Mouse (Mus musculus): Measurements from ENCODE around the gene Spin1. TPM values are rescaled to one million over a fixed set of nuclear protein-coding genes. Genes with fewer than 3 reads are reported as not detected.
A peak's percentile ranks its signal among the peaks of the same experiment; 100 is the strongest.
"Not testable (repeated sequence)": the region's sequence is repeated elsewhere in the genome, so short reads cannot be mapped to it uniquely, and the experiment has no call there.

Gene Spin1
- polyA plus RNA-seq, 1 experiment from 2014 or later, result 94.0 TPM

DNA sequence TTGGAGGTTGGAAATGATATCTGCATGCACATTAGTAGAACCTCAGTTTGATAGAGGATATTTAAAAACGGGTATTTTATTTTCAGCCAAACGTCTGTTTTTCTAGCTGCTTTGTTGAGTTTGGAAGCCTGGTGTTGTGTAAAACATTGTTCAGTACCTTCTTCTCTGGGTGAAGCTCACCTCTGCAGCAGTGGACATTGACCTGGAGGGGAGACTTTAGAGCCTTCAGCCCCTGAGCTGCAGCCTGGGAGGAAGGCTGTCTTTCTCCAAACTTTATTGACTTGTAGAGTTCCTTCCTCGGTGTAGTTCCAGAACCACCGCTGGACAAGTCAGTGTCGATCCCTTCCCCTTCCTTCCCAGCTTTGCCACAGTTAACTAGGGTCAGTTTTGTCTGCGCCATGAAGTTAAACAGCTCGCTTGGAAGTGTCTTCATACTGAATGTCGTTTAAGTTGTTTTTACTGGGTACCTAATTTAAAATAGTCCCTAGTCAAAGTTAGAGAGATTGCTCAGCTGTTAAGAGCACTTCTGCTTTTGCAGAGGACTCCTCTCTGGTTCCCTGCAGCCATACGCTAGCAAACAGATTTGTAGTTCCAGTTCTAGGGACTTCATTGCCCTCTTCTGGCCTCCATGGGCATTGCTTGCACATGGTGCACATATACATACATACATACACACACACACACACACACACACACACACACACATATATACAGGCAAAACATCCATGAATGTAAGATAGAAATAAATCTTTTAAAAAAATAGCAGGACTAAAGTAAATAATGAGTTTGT, 3.4 kb downstream of the Spin1 start:
- Histone ChIP-seq H3K4me3 (ENCODE audit: low read length) (no peak overlapping the region), H3K27ac (ENCODE audit: low read length) (0 out of 2 replicates have a peak overlapping the region, but pooled peaks have one; percentile 62), H3K27me3 (ENCODE audit: insufficient read depth, low read length) (no peaks in the 10 kb centered on the region), H3K4me2 (replicated peaks; ENCODE audit: low read depth, low read length) (no peak overlapping the region), H3K36me3 (ENCODE audit: insufficient read depth, low read length) (peaks cover 14% of the 10 kb centered on the region), H3K9me3 (ENCODE audit: low read length) (peaks cover 11% of the 10 kb centered on the region), H3K4me1 (ENCODE audit: insufficient read depth, low read length) (peaks cover 23% of the 10 kb centered on the region), H3K9ac (replicated peaks; ENCODE audit: low read length) (no peak overlapping the region)
- WGBS, result 95% methylated on average over 9 of the region's 9 CpGs
- ATAC-seq (ENCODE audit: low FRiP score, low TSS enrichment), result no peak

DNA sequence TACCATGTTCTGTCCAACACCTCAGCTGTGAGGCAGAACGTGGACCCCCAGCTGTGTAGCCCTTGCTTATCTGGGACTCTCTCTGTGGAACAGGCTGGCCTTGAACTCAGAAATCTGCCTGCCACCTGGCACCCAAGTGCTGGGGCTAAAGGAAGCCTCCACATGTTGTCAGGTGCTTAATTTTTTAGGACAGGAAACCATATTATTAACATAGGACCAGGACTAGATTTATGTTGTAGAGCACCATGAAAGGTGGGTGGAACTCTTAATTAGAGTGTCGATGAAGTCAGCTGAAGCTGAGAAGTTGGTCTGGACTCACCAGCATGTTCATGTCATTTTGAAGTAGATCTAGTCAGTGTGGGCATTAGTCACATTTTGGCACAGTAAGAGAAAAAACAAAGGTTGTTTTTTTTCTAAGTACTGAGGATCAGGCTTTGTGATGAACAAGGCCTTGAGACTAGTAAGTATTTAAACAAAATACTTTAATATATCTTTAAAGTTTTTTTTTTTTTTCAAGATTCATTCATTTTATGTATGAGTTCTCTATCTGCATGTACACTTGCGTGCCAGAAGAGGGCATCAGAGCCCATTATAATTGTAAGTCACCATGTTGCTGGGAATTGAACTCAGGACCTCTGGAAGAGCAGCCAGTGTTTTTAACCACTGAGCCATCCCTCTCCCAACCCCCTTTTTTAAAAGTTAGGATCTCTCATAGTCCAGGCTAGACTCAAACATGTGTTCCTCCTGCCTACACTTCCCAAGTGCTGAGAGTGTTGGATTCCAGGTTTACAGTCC, 5.4 kb downstream of the Spin1 start:
- Histone ChIP-seq H3K9ac (replicated peaks; ENCODE audit: low read length) (no peak overlapping the region), H3K9me3 (ENCODE audit: low read length) (peaks cover 26% of the 10 kb centered on the region), H3K27me3 (ENCODE audit: insufficient read depth, low read length) (no peaks in the 10 kb centered on the region), H3K27ac (ENCODE audit: low read length) (no peak overlapping the region), H3K4me1 (ENCODE audit: insufficient read depth, low read length) (peaks cover 17% of the 10 kb centered on the region), H3K4me2 (replicated peaks; ENCODE audit: low read depth, low read length) (no peak overlapping the region), H3K4me3 (ENCODE audit: low read length) (no peak overlapping the region), H3K36me3 (ENCODE audit: insufficient read depth, low read length) (peaks cover 21% of the 10 kb centered on the region)
- 91% methylated on average over 3 of the region's 3 CpGs for WGBS
- ATAC-seq (ENCODE audit: low FRiP score, low TSS enrichment), result no peak

DNA sequence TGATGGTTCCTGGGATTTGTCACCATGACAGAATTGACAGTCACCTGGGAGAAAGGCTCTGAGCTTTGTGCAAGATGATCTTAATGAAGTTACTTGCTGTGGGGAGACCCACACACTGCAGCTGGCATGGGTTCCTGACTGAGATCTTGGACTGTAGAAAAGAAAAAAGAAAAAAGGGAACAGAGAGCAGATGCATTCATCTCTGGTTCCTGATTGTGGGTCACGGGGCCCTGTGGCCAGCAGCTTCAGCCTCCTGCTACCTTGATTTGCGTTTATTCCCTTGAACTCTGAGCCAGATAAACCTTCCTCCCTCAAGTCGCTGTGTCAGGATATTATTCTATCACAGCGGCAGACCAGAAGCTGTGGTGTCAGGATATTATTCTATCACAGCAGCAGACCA, 6.1 kb downstream of the Spin1 start:
- H3K4me1 ChIP-seq (ENCODE audit: insufficient read depth, low read length), result peaks cover 17% of the 10 kb centered on the region
- no peaks in the 10 kb centered on the region for H3K27me3 ChIP-seq (ENCODE audit: insufficient read depth, low read length)
- WGBS, result 69% methylated on average over 4 of the region's 4 CpGs
- peaks cover 30% of the 10 kb centered on the region for H3K9me3 ChIP-seq (ENCODE audit: low read length)
- no peak overlapping the region for H3K27ac ChIP-seq (ENCODE audit: low read length)
- no peak overlapping the region for H3K4me2 ChIP-seq (replicated peaks; ENCODE audit: low read depth, low read length)
- peaks cover 24% of the 10 kb centered on the region for H3K36me3 ChIP-seq (ENCODE audit: insufficient read depth, low read length)
- no peak overlapping the region for H3K4me3 ChIP-seq (ENCODE audit: low read length)
- no peak overlapping the region for H3K9ac ChIP-seq (replicated peaks; ENCODE audit: low read length)
- no peak for ATAC-seq (ENCODE audit: low FRiP score, low TSS enrichment)

DNA sequence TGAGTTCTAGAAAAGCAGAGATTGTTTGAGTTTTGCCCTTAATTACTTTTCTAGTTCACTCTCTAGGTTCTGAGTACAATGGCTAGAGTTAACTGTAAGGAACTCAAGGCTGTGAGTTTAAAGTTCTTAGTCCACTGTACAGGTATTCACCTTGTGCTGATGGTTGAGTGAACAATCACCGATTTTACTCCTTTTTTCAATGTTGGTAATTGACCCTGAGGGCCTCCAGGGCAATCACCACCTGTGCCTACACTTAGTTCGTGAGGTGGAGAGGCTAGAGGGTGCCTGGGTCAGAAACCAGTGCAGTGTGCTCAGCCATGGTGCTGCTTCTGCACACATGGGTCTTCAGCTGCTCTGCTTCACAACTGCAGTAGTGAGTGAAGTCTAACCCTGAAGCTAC, 8.8 kb downstream of the Spin1 start:
- peaks cover 41% of the 10 kb centered on the region for H3K9me3 ChIP-seq (ENCODE audit: low read length)
- 76% methylated on average over 2 of the region's 2 CpGs for WGBS
- no peaks in the 10 kb centered on the region for H3K27me3 ChIP-seq (ENCODE audit: insufficient read depth, low read length)
- H3K4me1 ChIP-seq (ENCODE audit: insufficient read depth, low read length), result no peaks in the 10 kb centered on the region; the same call in 1 of the 2 replicates
- H3K4me3 ChIP-seq (ENCODE audit: low read length), result no peak overlapping the region
- H3K36me3 ChIP-seq (ENCODE audit: insufficient read depth, low read length), result peaks cover 31% of the 10 kb centered on the region
- no peak overlapping the region for H3K4me2 ChIP-seq (replicated peaks; ENCODE audit: low read depth, low read length)
- no peak overlapping the region for H3K27ac ChIP-seq (ENCODE audit: low read length)
- ATAC-seq (ENCODE audit: low FRiP score, low TSS enrichment), result no peak
- no peak overlapping the region for H3K9ac ChIP-seq (replicated peaks; ENCODE audit: low read length)

DNA sequence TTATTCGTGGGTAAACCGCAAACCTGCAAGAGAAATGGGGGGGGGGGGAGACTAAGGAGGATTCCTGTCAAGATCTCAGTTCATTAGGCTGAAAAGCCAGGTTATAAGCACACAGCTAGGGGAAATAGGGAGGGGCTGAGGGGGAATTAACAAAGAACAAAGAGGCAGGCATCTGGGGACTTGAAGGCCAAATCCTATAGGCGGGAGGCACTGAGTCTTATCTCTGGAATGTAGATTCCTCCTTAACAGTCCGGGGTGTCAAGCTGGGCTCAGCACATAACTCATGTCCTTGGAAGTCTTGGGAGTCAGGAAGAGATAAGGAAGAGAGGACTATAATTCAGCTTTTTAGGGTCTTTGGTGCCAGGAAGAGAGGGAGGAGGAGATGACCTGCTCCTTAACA, 13.7 kb downstream of the Spin1 start:
- not testable (repeated sequence) for ATAC-seq (ENCODE audit: low FRiP score, low TSS enrichment); H3K9ac ChIP-seq (replicated peaks; ENCODE audit: low read length); H3K27me3 ChIP-seq (ENCODE audit: insufficient read depth, low read length); H3K4me3 ChIP-seq (ENCODE audit: low read length); H3K4me2 ChIP-seq (replicated peaks; ENCODE audit: low read depth, low read length); H3K27ac ChIP-seq (ENCODE audit: low read length)
- Histone ChIP-seq H3K4me1 (ENCODE audit: insufficient read depth, low read length) (peaks cover 11% of the 10 kb centered on the region; the same call in 1 of the 2 replicates), H3K9me3 (ENCODE audit: low read length) (peaks cover 36% of the 10 kb centered on the region), H3K36me3 (ENCODE audit: insufficient read depth, low read length) (peaks cover 27% of the 10 kb centered on the region)
- 71% methylated on average over 4 of the region's 4 CpGs for WGBS

DNA sequence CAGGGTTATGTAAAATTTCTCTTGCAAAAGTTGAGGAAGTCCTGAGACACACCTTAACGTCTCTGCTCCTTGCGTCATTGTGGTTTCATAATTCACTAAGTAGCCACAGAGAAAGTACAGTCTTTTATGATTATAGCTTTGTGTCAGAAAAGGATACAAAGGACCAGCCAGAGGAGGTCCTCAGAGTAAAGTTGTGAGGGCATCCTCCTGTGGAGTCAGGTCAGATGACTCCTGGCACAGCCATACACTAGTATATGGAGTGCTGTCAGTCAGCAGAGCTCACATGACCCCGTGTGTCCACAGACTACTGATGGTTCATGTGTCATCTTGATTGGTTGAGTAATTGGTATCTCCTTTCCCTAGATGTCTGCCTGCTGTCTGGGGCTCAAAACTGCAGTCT, 15.1 kb downstream of the Spin1 start:
- Histone ChIP-seq H3K9me3 (ENCODE audit: low read length) (peaks cover 24% of the 10 kb centered on the region), H3K9ac (replicated peaks; ENCODE audit: low read length) (no peak overlapping the region), H3K4me3 (ENCODE audit: low read length) (no peak overlapping the region), H3K4me1 (ENCODE audit: insufficient read depth, low read length) (peaks cover 24% of the 10 kb centered on the region), H3K4me2 (replicated peaks; ENCODE audit: low read depth, low read length) (no peak overlapping the region), H3K27me3 (ENCODE audit: insufficient read depth, low read length) (no peaks in the 10 kb centered on the region), H3K36me3 (ENCODE audit: insufficient read depth, low read length) (peaks cover 24% of the 10 kb centered on the region), H3K27ac (ENCODE audit: low read length) (no peak overlapping the region)
- 72% methylated on average over 3 of the region's 3 CpGs for WGBS
- no peak for ATAC-seq (ENCODE audit: low FRiP score, low TSS enrichment)

DNA sequence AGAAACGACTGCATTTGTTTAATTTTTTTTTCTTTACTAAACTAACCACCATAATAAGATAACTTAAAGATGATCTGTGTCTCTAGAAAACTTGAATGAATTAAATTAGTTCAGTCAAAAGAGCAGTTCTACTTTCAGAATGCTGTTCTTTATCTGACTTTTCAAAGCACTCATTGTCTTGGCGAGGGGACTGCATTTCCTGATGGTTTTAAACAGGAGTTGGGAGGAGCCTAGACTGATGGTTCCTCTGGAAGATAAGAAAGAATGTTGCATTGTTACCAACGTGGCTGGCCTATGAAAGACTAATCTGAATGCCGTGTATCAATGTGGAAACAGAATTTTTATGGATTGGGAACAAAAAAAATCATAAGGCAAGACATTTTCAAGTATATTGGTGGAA, 20.1 kb downstream of the Spin1 start:
- Histone ChIP-seq H3K4me3 (ENCODE audit: low read length) (no peak overlapping the region), H3K4me2 (replicated peaks; ENCODE audit: low read depth, low read length) (no peak overlapping the region), H3K9ac (replicated peaks; ENCODE audit: low read length) (no peak overlapping the region), H3K36me3 (ENCODE audit: insufficient read depth, low read length) (no peaks in the 10 kb centered on the region), H3K9me3 (ENCODE audit: low read length) (no peaks in the 10 kb centered on the region), H3K4me1 (ENCODE audit: insufficient read depth, low read length) (peaks cover 57% of the 10 kb centered on the region), H3K27ac (ENCODE audit: low read length) (no peak overlapping the region), H3K27me3 (ENCODE audit: insufficient read depth, low read length) (no peaks in the 10 kb centered on the region)
- no peak for ATAC-seq (ENCODE audit: low FRiP score, low TSS enrichment)
- WGBS, result 29% methylated on average over 4 of the region's 4 CpGs

DNA sequence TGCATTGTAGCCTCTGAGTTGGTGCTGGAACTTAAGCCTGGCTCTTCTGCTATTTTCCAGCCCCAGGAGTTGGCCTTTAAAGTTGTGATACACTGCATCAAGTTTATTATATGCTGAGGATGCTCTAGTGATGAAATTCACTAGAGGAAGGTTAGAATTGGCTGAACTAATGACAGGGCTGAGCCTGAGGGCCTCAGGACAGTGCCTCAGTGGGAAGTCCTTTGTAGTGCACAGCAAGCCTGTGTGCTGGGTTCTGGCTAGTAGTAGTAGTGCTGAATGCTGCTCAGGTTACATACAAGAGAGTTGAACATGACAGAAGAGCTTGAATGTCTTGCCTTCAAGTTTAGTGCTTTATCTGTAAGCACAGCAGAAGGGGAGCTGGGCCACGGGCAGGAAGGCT, 21.3 kb downstream of the Spin1 start:
- H3K27ac ChIP-seq (ENCODE audit: low read length), result no peak overlapping the region
- no peaks in the 10 kb centered on the region for H3K36me3 ChIP-seq (ENCODE audit: insufficient read depth, low read length)
- no peak overlapping the region for H3K9ac ChIP-seq (replicated peaks; ENCODE audit: low read length)
- H3K4me2 ChIP-seq (replicated peaks; ENCODE audit: low read depth, low read length), result no peak overlapping the region
- H3K27me3 ChIP-seq (ENCODE audit: insufficient read depth, low read length), result no peaks in the 10 kb centered on the region
- H3K9me3 ChIP-seq (ENCODE audit: low read length), result no peaks in the 10 kb centered on the region
- WGBS, result 24% methylated on average over 1 of the region's 1 CpGs
- no peak for ATAC-seq (ENCODE audit: low FRiP score, low TSS enrichment)
- peaks cover 55% of the 10 kb centered on the region for H3K4me1 ChIP-seq (ENCODE audit: insufficient read depth, low read length)
- no peak overlapping the region for H3K4me3 ChIP-seq (ENCODE audit: low read length)

DNA sequence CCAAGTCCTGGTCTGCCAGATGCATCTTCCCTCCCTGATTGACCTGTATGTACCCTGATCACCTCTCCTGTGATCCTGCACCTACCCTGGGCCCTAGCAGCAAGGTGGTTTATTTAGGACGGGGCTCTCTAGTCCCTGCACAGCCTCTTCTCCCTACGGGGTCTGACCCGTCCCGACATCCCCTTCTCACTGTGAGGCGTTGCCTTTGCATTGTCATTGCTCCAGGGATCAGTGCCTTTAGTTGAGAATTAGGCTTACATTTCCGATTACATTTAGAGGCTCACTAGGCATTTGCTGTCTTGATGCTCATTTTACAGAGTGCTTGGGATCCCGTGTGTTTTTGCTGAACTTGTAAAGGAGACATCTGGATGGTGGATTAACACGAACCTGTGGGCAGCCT, 22.1 kb downstream of the Spin1 start:
- Histone ChIP-seq H3K27ac (ENCODE audit: low read length) (no peak overlapping the region), H3K4me2 (replicated peaks; ENCODE audit: low read depth, low read length) (no peak overlapping the region), H3K4me3 (ENCODE audit: low read length) (no peak overlapping the region), H3K27me3 (ENCODE audit: insufficient read depth, low read length) (no peaks in the 10 kb centered on the region), H3K9me3 (ENCODE audit: low read length) (no peaks in the 10 kb centered on the region), H3K36me3 (ENCODE audit: insufficient read depth, low read length) (no peaks in the 10 kb centered on the region), H3K4me1 (ENCODE audit: insufficient read depth, low read length) (peaks cover 56% of the 10 kb centered on the region), H3K9ac (replicated peaks; ENCODE audit: low read length) (no peak overlapping the region)
- WGBS, result 70% methylated on average over 8 of the region's 8 CpGs
- no peak for ATAC-seq (ENCODE audit: low FRiP score, low TSS enrichment)

DNA sequence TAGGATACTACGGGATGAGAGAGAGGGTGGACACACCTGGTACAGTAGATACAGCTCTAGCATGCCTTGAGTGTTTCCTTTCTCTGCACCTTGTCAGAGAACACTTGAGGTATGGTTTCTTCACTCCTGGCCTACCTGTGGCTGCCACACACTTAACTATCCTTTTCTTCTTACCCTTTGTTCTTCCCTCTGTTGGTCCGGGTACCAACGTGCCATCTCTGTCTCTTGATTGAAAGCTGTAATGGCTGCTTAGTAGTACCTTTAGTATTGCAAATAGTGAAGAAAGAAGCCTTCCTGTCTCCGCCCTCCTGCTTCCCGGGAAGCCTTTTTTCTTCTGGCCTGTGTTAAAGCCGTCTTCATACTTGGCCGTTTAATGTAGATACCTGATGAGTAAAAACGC, 24.7 kb downstream of the Spin1 start:
- no peak for ATAC-seq (ENCODE audit: low FRiP score, low TSS enrichment)
- Histone ChIP-seq H3K4me2 (replicated peaks; ENCODE audit: low read depth, low read length) (no peak overlapping the region), H3K36me3 (ENCODE audit: insufficient read depth, low read length) (peaks cover 7% of the 10 kb centered on the region; the same call in 1 of the 2 replicates), H3K9me3 (ENCODE audit: low read length) (no peaks in the 10 kb centered on the region), H3K27me3 (ENCODE audit: insufficient read depth, low read length) (no peaks in the 10 kb centered on the region), H3K4me1 (ENCODE audit: insufficient read depth, low read length) (peaks cover 42% of the 10 kb centered on the region), H3K27ac (ENCODE audit: low read length) (no peak overlapping the region), H3K4me3 (ENCODE audit: low read length) (no peak overlapping the region), H3K9ac (replicated peaks; ENCODE audit: low read length) (no peak overlapping the region)
- 66% methylated on average over 8 of the region's 8 CpGs for WGBS

Data from kidney, embryonic 16.5 days (tissue).